Mouse (Mus musculus) activated CD4-positive, CD25-positive, alpha-beta regulatory T cell (primary cell): Measurements from ENCODE around the gene Gm3099. TPM values are rescaled to one million over a fixed set of nuclear protein-coding genes. Genes with fewer than 3 reads are reported as not detected.

Experiments
- polyA plus RNA-seq, 2 experiments: library from polyadenylated mRNA; unstranded; fragments of 100-300 nt; shearing (Covaris generic); gene quantifications; one replicate each; pipeline ENCODE4 v1.2.1; 2017

Gm3099 gene
- polyA plus RNA-seq = not detected

DNA sequence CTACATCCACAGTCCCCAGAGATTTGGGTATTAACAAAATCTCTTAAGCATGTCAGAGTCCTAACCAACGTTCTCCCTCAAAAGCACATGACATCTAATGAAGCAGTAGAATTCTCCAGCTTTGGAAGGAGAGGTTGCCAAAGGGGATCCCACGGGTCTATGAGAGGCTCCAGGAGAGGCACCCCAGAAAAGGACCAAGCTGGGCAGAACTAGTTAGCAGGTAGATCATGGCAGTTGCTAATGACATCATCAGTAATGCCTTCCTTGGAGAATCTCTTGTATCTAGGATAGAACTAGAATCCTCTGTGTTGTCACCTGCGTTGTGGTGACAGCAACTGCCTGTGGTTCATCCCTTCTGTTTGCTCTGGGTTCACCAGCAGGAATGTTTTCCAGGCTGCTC, at the start of gene Gm3099:
TSS of gene Gm3099 (plus strand) at position 301 of the 400 bp plus-strand sequence.

DNA sequence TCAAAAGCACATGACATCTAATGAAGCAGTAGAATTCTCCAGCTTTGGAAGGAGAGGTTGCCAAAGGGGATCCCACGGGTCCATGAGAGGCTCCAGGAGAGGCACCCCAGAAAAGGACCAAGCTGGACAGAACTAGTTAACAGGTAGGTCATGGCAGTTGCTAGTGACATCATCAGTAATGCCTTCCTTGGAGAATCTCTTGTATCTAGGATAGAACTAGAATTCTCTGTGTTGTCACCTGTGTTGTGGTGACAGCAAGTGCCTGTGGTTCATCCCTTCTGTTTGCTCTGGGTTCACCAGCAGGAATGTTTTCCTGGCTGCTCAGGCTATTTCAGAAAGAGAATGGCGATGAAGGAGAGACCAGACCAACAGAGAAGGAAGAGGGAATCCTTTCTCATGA, 34.9 kb upstream of the Gm3099 start, which contains the start of gene Gm3095:
TSS of gene Gm3095 (plus strand) at position 301 of the 400 bp plus-strand sequence.

DNA sequence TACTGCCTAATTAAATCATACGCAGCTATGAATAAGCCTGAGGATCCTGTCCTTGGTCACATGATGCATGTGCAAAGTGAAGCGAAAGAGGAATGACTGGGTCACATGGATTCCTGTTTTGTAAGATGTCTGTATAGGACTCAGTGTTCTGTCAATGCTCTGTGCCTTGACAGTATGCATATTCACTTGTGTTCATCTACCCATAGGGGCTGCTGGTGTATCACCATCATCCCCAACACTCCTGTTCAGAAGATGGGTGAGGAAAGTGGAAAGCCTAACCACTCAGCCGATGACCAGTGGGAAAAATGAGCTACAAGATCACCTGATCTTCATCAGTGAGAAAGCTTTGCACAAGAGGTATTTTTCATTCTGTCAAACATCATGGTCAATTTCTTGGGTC, 25.4 kb downstream of the Gm3099 start, which contains the start of gene Gm5796:
TSS of gene Gm5796 (plus strand) at position 301 of the 400 bp plus-strand sequence.

Other genes with a start within 250 kb of the Gm3099 start
- gene Gm3002, start 188.3 kb upstream of the Gm3099 start, polyA plus RNA-seq = under 1 TPM in 1 of 2 experiments, not detected in 1; 0.15 TPM
- gene Gm3033, start 152.1 kb upstream of the Gm3099 start, polyA plus RNA-seq = under 1 TPM in 1 of 2 experiments, not detected in 1; 0.21 TPM
- not detected for gene Gm2916, start 114.2 kb upstream of the Gm3099 start, polyA plus RNA-seq
- not detected for gene Gm3029, start 66.6 kb upstream of the Gm3099 start, polyA plus RNA-seq
- under 1 TPM in 1 of 2 experiments, not detected in 1; 0.34 TPM for gene Gm3095, start 34.8 kb upstream of the Gm3099 start, polyA plus RNA-seq
- under 1 TPM; 0.20 to 1.00 TPM for gene Gm5796, start 25.5 kb downstream of the Gm3099 start, polyA plus RNA-seq
- gene Gm3115, start 85.7 kb downstream of the Gm3099 start, polyA plus RNA-seq = not detected
- under 1 TPM; 0.31 to 0.51 TPM for gene Gm8108, start 112.1 kb downstream of the Gm3099 start, polyA plus RNA-seq
- gene Gm3127, start 166.6 kb downstream of the Gm3099 start, polyA plus RNA-seq = under 1 TPM in 1 of 2 experiments, not detected in 1; 0.22 TPM
- gene Gm2974, start 184.2 kb downstream of the Gm3099 start, polyA plus RNA-seq = 1 to 10 TPM in 1 of 2 experiments, not detected in 1; 1.9 TPM